Mouse (Mus musculus) liver, embryonic 14.5 days (tissue): Measurements from ENCODE around the gene Huwe1. TPM values are rescaled to one million over a fixed set of nuclear protein-coding genes. Genes with fewer than 3 reads are reported as not detected.

Experiments used
- ATAC-seq: fragments of 200-750 bp; cut with Nextera tagmentation; 2 replicates; pipeline ENCODE4 v1.8.0; 2017; ENCODE audit warnings: moderate number of reproducible peaks, mild to moderate bottlenecking, moderate library complexity; ENCODE audit not compliant: insufficient read depth
- DNase-seq, 3 experiments: peaks; one replicate each; pipeline ENCODE4 v3.0.0-alpha.2; 2012 to 2013; ENCODE audit warnings: low read depth in 3 of 3, low spot score in 3 of 3
- H3K27ac ChIP-seq: fragments of 300-500 bp; sonication (generic); 2 replicates; pipeline ENCODE4 v1.5.1; 2014; ENCODE audit warnings: moderate library complexity, mild to moderate bottlenecking, control low read depth, inconsistent platforms
- H3K27me3 ChIP-seq: fragments of 300-500 bp; sonication (generic); 2 replicates; pipeline ENCODE4 v1.6.1; 2014; ENCODE audit warnings: mild to moderate bottlenecking, low read length, moderate library complexity; ENCODE audit not compliant: control insufficient read depth, insufficient read depth
- H3K36me3 ChIP-seq: fragments of 300-500 bp; sonication (generic); replicated peaks from 2 replicates; pipeline ENCODE4 v1.6.1; 2014; ENCODE audit warnings: low read depth; ENCODE audit not compliant: control insufficient read depth, insufficient read depth
- H3K4me1 ChIP-seq, 2 experiments: fragments of 200-500 bp in 1 of 2; fragments of 300-500 bp in 1 of 2; sonication (generic) in 1 of 2; replicated peaks; 2 replicates each; pipeline ENCODE4 v1.6.1; 2012 to 2014; ENCODE audit warnings: antibody characterized with exemption in 1 of 2, inconsistent platforms in 1 of 2, low read length in 1 of 2; ENCODE audit not compliant: control insufficient read depth in 2 of 2, insufficient read depth in 2 of 2
- H3K4me2 ChIP-seq: fragments of 300-500 bp; sonication (generic); 2 replicates; pipeline ENCODE4 v1.6.1; 2014; ENCODE audit warnings: low read depth, mild to moderate bottlenecking, control low read depth, moderate library complexity
- H3K4me3 ChIP-seq, 2 experiments: fragments of 200-500 bp in 1 of 2; fragments of 300-500 bp in 1 of 2; sonication (generic) in 1 of 2; 2 replicates each; pipeline ENCODE4 v1.5.1; 2012 to 2014; ENCODE audit warnings: low read depth in 2 of 2, low read length in 2 of 2, mild to moderate bottlenecking in 2 of 2, control low read depth in 1 of 2, inconsistent platforms in 1 of 2, moderate library complexity in 1 of 2; ENCODE audit not compliant: insufficient read depth in 1 of 2
- H3K9ac ChIP-seq: fragments of 300-500 bp; sonication (generic); replicated peaks from 2 replicates; pipeline ENCODE4 v1.6.1; 2014; ENCODE audit warnings: mild to moderate bottlenecking, control low read depth, moderate library complexity
- H3K9me3 ChIP-seq: fragments of 300-500 bp; sonication (generic); 2 replicates; pipeline ENCODE4 v1.6.1; 2016; ENCODE audit warnings: low read length, mixed read lengths; ENCODE audit not compliant: control insufficient read depth
- CTCF ChIP-seq: IDR thresholded peaks from 2 replicates; pipeline ENCODE4 v1.5.1; 2016; ENCODE audit warnings: antibody characterized with exemption, low read depth, control low read depth
- EP300 ChIP-seq: IDR thresholded peaks from 2 replicates; pipeline ENCODE4 v1.6.1; 2016; ENCODE audit warnings: antibody characterized with exemption, low read depth
- WGBS: fragments of 180-500 bp; shearing (Covaris S2); extraction: QIAGEN DNeasy Blood & Tissue Kit; methylation state at CpG from one replicate; pipeline ENCODE4 v1.1.7; 2014; ENCODE audit not compliant: insufficient replicate concordance; 5-methylcytosine and 5-hydroxymethylcytosine counted together
- polyA plus RNA-seq, 2 experiments: library from polyadenylated mRNA; depleted of rRNA in 1 of 2; stranded (reverse) in 1 of 2; unstranded in 1 of 2; fragments of >200 nt; fragmentation: Nextera tagmentation in 1 of 2; extraction: Ambion mirVana in 1 of 2; gene quantifications; 2 replicates each; pipeline versions ENCODE4 v1.2.1 to v1.2.3; 2012 to 2014

Gene Huwe1
- polyA plus RNA-seq, 2 experiments: 11.9 to 19.7 TPM

DNA sequence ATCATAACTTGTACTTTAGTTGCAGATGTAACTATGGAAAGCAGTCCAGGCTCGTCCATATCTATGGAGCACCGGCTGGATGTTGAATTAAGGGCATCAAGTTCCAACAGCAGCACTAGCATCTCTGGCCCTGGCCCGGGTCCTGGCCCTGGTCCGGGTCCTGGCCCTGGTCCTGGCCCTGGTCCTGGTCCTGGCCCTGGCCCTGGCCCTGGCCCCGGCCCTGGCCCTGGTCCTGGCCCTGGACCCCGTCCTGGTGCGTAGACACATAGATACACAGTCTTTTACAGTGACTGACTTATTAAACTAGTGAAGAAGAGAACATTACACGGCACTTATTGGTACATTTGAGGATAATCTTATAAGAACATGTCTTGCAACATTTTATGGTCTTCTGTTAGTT is 58.8 kb downstream of the Huwe1 start:
- TF ChIP-seq CTCF (no peak), EP300 (no peak)
- no peaks in the 10 kb centered on the region for H3K9me3 ChIP-seq
- no peak overlapping the region for H3K4me3 ChIP-seq
- no peak for ATAC-seq
- 77% methylated on average over 8 of the region's 8 CpGs for WGBS
- H3K27ac ChIP-seq: no peak overlapping the region
- H3K4me1 ChIP-seq: no peaks in the 10 kb centered on the region
- peaks cover 18% of the 10 kb centered on the region for H3K36me3 ChIP-seq
- no peaks in the 10 kb centered on the region for H3K27me3 ChIP-seq
- H3K9ac ChIP-seq: no peak overlapping the region
- H3K4me2 ChIP-seq: no peak overlapping the region
- DNase-seq: no peak

DNA sequence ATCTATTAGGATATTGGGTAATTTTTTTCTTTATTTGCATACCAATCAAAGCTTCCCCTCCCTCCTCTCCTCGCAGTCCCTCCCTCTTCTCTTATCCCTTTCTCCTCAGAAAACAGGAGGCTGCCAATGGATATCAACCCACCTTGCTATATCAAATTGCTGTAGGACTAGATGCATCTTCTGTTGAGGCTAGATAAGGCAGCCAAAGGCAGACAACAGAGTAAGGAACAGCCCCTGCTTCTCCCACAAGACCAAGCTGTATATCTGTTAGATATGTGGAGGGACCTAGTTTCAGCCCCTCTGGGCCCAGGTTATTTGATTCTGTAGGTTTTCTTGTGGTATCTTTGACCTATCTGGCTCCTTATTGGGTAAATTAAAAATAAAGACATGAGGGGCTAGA is 110.1 kb downstream of the Huwe1 start:
- Histone ChIP-seq H3K27me3 (no peaks in the 10 kb centered on the region), H3K9me3 (no peaks in the 10 kb centered on the region), H3K4me3 (no peak overlapping the region), H3K4me1 (no peaks in the 10 kb centered on the region), H3K4me2 (no peak overlapping the region), H3K9ac (no peak overlapping the region), H3K36me3 (peaks cover 30% of the 10 kb centered on the region), H3K27ac (no peak overlapping the region)
- peak; percentile 72 for ATAC-seq
- DNase-seq: peak; percentile 1 to 30 (median 11)
- TF ChIP-seq EP300 (peak; percentile 44; the same call in 1 of the 2 replicates), CTCF (no peak)
- 23% methylated on average over 1 of the region's 1 CpGs for WGBS

- Histone ChIP-seq H3K27ac (no peak overlapping the region), H3K9me3 (no peaks in the 10 kb centered on the region), H3K27me3 (no peaks in the 10 kb centered on the region), H3K36me3 (peaks cover 32% of the 10 kb centered on the region), H3K4me2 (no peak overlapping the region), H3K9ac (no peak overlapping the region), H3K4me3 (no peak overlapping the region), H3K4me1 (no peaks in the 10 kb centered on the region)
- 62% methylated on average over 4 of the region's 4 CpGs for WGBS
- no peak for TF ChIP-seq CTCF
- TF ChIP-seq EP300: no peak
- DNase-seq: no peak
- ATAC-seq: no peak
Measured at GRCm38 (mm10) chrX:151912267-151912666, 111.7 kb downstream of the Huwe1 start.

GRCm38 (mm10) chrX:151929390-151929789 is 128.8 kb downstream of the Huwe1 start:
- TF ChIP-seq CTCF: no peak
- TF ChIP-seq EP300: no peak
- WGBS: 77% methylated on average over 6 of the region's 6 CpGs
- H3K27me3 ChIP-seq: no peaks in the 10 kb centered on the region
- ATAC-seq (no peak), DNase-seq (no peak)
- H3K27ac ChIP-seq: no peak overlapping the region
- H3K9me3 ChIP-seq: no peaks in the 10 kb centered on the region
- peaks cover 36% of the 10 kb centered on the region for H3K36me3 ChIP-seq
- no peaks in the 10 kb centered on the region for H3K4me1 ChIP-seq
- H3K9ac ChIP-seq: no peak overlapping the region
- H3K4me2 ChIP-seq: no peak overlapping the region
- no peak overlapping the region for H3K4me3 ChIP-seq

DNA sequence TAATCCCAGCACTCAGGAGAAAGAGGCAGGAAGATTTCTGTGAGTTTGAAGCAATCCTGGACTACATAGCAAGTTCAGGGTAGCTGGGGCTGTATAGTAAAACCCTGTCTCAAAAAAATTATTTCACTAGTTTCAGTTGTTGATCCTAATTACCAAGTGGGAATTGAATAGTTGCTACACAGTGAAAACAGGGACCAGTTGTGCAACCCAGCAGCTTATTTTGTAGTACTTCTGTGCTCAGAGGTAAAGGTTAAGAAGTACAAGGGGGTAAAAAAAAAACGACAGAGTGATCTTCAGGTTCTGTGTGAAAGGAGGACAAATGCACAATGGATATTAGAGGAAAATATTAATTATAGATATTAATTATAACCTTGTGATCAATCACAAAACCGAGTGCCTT is 138.2 kb downstream of the Huwe1 start:
- Histone ChIP-seq H3K4me1 (no peaks in the 10 kb centered on the region), H3K36me3 (no peaks in the 10 kb centered on the region), H3K27me3 (no peaks in the 10 kb centered on the region), H3K4me3 (no peak overlapping the region), H3K27ac (no peak overlapping the region), H3K9ac (no peak overlapping the region), H3K9me3 (no peaks in the 10 kb centered on the region), H3K4me2 (no peak overlapping the region)
- no peak for TF ChIP-seq EP300
- no peak for TF ChIP-seq CTCF
- ATAC-seq: no peak
- no peak for DNase-seq
- WGBS: 44% methylated on average over 2 of the region's 2 CpGs

- Histone ChIP-seq H3K4me2 (no peak overlapping the region), H3K36me3 (no peaks in the 10 kb centered on the region), H3K4me3 (no peak overlapping the region), H3K9me3 (no peaks in the 10 kb centered on the region), H3K4me1 (no peaks in the 10 kb centered on the region), H3K27me3 (no peaks in the 10 kb centered on the region), H3K27ac (no peak overlapping the region), H3K9ac (no peak overlapping the region)
- 29% methylated on average over 1 of the region's 1 CpGs for WGBS
- no peak for DNase-seq
- TF ChIP-seq CTCF (no peak), EP300 (no peak)
- no peak for ATAC-seq
Measured at GRCm38 (mm10) chrX:151946986-151947385, 146.4 kb downstream of the Huwe1 start.
